Mouse (Mus musculus) granulocyte monocyte progenitor cell, adult 5-6 weeks (primary cell): ENCODE measurements at regions not wholly inside any gene's neighbourhood (a gene's known extent, or its start where the extent isn't known, plus 50 kb on each side); places are given as distances from the start of the nearest gene placed in this dataset.

Experiments
- ATAC-seq: replicated peaks from 2 replicates; pipeline ENCODE4 v1.8.0; 2016; ENCODE audit warnings: mild to moderate bottlenecking, moderate TSS enrichment, inconsistent platforms; ENCODE audit not compliant: poor library complexity, severe bottlenecking

GRCm38 (mm10) chr15:85658101-85658885 lies 76.0 kb upstream of the Wnt7b start:
- no peak for ATAC-seq

DNA sequence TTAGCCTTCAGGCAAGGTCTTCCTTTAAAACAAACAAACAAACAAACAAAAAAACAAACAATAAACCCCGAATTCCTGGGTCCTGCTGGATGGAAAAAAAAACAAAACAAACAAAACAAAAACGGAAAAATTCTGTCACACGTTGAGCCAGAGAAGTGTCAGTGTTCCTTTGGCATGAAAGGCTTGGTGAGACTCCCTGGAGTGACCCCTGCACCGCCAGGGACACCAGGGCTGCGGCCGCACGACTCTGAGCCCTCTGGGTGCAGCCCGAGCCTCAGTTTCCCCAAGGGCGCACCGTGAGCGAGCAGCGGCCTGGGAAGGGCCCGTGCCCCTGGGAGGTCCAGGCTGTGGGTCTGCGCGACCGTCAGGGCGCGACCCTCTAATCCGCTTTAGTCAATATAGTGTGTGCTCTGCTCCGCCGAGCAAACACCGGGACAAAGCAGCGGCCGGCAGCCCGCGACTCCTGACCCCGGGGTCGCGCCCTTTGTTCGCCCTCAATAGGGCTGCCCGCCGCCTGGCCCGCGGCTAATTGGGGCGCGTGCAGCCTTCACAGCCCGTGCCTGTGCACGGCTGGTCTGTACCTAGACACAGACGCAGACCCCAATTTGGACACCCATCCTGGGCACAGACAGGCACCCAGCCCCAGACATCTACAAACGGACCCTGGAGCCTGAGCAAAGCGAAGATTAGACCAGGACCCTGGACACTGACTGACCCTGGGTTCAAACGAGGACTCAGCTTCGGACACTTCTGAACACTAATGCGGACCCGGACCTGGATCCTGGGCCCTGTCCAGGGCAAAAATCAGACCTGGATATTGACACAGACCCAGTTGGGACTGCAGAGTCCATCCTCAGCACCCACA lies 74.0 kb upstream of the Ppara start:
- no peak for ATAC-seq

GRCm38 (mm10) chr15:85661393-85661690 lies 73.4 kb upstream of the Ppara start:
- no peak for ATAC-seq

DNA sequence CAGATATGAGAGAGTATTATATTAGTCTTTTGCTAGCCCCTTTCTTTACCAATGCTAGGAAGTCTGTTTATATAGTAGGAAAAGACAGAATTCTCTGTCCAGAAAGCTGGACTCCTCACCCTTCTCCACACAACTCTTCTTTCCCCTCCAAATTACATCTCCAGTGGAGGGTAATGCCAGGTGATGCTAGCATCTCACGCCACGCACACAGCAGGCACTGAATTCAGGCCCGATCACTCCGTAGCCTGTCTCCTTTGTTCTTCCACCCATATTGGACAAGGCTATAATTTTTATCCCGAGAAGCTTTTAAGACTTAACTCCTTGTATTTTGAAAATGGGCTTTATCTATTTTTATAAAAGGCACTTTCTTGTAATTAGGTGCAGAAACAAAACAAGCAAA lies 73.0 kb upstream of the Ppara start:
- no peak for ATAC-seq

DNA sequence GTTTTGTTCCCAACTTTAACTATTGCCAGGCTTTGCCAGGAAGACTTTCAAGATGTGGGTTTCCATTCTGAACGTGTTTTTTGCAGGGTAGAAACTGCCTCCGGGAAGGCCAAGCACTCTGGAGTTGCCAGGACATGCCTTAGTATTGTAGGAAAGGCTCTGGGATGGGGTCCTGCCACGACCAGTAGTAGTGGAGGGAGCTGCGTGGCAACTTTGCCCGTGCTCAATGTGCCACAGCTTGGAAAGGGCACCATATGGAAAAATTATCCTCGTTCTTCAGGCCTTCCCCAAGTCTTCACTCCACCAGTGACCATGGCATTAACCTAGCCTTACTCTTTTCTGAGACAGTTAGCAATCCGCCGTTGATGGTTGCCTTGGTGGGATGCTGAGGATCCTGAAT lies 72.5 kb upstream of the Ppara start:
- no peak for ATAC-seq

DNA sequence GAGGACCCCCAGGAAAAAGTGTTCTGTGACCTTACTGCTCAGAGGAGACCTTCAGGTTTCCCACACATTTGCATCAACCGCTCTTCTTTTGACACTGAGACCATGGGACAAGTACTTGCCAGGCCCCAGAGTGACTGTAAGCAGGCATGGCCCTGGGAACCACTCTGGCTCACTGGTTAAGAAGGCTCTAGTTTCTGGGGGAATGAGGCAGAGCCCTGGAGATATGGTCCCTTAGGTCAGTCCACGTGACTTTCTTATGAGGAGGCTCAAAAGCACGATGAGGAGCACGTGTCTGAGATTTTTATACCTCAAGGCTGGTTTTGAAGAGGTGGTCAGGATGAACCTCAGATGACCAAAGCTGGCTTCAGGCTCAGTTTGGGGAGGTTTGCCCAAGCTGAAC lies 72.1 kb upstream of the Ppara start:
- no peak for ATAC-seq

DNA sequence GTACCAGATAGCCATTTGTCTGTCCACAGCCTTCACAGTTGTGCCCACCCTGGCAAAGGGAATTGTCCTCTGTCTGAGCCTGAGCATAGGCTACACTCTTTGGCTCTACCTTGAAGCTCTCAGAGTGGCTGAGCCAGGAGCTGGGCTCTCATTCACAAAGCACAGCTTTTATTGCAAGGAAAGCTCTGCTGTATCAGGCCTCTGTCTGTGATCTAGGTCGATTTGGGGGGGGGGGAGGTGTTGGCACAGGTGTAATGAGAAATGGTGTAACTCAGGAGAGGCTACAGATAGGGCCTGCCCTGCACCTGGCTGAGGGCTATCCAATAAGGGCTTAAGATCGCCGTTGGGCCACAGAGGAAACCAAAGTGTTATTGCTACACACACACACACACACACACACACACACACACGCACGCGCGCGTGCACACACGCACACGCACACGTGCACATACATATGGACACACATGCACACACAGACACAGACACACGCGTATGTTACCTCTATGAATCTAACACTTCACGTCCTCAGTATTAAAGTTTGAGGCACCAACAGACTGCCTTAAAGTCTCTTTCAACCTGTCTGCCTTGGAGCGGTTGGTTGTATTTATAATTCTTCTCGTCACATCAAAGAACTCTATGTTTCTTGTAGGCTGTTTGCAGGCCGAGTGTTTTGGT lies 70.9 kb upstream of the Ppara start:
- ATAC-seq, result no peak

- ATAC-seq, result no peak
Observed at GRCm38 (mm10) chr15:85664432-85664828, 70.4 kb upstream of the Ppara start.

GRCm38 (mm10) chr15:85665181-85665821 lies 69.5 kb upstream of the Ppara start:
- no peak for ATAC-seq

- no peak for ATAC-seq
Observed at GRCm38 (mm10) chr15:85666496-85666895, 68.3 kb upstream of the Ppara start.

GRCm38 (mm10) chr15:85667381-85667791 lies 67.4 kb upstream of the Ppara start:
- no peak for ATAC-seq

DNA sequence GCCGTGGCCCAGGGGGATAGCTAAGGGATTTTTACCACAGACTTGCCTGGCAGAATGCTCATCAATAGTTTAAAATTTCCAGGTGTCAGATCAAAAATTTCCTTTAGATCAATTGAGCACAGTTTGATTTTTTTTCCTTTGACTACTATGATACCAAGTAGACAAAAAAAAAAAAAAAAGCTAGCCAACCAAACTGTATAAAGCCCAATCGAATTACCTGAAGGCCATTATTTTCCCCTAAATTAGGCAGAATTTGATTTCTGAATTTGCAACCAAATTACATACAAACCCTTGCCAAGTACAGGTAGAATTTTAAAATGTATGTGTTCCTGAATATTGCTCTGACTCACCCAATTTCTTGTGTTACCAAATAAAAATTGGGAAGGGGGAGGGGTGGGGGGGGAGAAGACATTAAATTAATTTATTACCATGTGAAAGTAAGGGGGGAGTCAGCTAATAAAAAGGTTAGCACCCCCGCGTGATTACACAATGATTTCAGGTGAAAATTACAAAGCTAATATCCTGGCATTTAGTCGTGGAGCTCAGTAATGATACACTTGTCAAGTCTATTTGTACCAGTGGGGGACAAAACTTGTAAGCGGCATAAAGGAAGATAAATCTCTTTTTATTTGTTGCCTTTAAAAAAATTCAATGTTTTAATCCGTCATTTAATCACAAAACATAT lies 66.7 kb upstream of the Ppara start:
- ATAC-seq, result no peak

DNA sequence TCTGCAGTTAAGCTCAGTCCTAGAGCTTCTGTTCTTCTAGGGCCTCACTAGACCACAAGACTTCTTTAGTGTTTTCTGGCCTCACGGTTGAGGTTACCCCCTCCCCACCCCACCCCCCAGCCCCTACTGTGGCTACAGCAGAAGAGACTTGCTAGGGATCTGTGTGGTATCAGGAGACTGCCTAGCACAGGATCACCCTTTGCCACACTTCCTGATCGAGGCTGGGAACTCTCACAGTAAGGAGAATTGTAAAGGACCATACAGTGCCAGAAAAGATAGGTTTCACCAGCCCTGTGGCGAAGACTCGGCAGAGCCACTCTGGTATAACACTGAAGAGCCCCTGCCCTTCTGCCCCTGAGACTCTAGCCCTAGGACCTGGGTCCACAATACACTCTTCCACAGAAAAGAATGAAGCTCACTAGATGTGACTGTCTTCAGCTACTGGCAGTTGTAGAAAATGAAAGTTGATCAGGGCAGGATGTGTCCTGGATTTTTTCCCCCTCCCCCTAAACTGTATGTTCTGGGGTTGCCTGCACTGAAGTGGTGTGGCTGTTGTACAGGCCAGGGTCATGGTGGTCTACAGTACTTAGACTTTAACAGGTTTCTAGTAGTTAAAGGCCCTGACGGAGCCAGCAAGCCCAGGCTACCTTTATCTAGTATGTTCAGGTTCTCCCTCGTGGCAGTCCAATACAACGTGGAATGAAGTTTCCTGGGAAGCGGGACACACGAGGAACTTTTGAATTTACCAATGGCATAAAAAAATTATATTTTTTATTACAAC lies 65.7 kb upstream of the Ppara start:
- 0 out of 2 replicates have a peak, but pooled peaks have one; percentile 12 for ATAC-seq

DNA sequence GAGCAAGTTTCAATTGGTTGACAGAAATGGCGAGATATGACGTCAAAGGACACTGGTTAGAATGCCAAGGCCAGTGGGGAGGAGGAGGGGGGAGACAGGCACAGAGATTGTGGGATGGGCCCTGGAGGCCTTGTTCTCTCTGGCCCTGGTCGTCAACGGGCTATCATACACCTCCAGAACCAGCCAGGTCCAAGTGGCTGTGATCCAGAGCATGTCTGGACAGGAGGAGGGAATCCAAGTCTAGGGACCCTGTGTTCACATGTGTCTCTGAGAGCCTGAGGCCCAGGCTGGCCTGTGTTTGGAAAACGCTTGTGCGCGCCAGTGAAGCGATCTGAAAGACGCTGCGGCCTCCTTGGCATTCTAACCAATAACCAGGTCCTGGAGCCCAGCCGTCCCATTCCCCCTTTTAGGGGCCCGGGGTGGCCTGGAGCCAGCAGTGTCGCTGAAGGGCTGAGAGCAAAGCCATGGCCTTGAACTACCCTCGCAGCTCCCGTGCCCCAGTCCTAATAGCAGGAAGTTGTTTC lies 65.1 kb upstream of the Ppara start:
- ATAC-seq, result peak; percentile 47

DNA sequence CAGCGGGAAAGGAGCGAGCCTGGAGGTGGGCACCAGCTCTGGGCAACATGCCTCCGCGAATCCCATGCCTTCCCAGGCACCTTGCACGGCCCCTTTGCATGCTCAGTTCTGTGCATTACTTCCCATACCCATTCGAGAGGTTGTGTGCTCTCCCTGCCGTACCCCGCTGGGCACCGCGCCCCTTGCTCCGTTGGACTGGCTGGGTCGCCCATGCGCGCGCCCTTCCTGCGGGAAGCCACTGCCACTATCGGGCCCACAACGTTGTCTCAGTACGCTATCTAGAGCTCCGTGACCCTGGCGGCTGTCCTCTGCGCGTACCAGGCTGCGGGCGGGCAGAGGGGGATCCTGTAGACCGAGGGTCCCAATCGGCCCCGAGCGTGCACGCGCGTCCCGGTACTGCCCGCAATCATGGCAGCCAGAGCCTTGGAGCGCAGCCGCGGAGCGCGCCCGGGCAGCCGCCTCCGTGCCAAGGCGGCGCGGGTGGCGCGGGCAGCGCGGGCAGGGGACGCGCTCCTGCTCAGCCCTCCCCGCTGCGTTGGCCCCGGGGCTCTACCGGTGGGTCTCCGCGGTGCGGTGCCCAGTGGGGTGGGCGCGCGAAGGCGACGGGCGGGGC lies 64.5 kb upstream of the Ppara start:
- peak; percentile 56 for ATAC-seq

DNA sequence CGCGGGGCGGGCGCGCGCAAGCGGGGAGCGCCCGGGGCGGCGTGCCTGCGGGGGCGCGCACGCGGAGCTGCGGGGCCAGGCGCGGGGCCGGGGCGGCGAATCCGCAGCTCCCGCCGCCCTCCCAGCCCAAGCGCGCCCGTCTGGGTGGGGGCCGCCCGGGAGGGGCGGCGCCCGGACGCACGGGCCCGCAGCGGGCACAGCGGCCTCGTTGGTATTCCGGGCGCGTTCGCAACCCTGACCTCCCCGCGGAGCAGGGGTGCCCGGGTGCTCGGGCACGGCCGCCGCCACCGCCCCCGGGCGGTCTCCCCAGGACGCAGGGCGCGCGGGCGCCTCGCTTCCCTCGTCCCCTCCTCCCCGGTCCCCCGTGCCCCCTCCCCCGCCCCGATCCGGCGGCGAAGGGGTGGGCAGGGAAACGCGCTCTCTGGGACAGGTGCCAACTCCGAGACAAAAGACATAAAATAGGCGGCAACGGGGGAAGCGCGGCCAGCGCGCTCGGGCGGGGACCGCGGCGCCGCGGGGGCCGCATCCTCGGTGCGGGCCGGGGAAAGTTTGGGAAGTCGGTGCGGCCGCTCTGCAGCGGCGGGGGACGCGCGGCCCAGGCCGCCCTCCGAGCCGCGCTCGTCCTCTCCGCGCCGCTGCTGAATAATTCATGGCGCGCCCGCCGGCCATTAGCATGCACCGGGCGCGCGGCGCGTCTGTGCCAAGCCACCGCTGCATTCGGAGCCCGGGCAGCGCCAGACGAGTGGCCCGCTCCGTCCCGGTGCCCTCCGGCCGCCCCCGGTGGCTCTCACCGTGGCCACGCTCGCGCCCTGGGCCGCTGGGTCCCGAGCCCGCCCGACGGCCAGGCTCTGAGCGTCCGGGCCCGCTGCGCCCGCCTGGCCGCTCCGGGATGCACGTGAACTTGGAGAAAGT lies 63.7 kb upstream of the Ppara start:
- ATAC-seq, result peak; percentile 13

DNA sequence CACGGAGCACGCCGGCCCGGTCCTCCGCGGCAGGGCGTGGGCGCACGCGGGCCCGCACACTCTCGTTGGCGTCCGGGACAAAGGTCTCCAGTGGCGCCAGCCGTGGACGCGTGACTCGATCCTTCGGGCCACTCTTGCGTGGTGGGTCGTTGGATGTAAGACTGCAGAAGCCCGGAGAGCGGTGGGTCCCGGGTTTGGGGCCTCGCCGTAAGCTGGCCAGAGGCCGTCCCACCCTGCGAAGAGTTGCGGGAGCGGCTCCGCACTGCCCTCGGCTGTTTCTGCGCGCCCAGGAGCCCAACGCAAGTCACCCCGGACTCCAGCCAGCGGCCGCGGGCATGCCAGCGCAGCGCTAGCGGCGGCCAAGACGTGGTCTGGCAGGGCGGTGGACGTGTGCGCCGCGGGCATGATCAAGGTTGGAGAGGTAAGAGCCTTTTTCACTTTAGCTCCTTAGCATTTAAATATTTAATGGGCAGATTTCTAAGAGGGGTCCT lies 63.0 kb upstream of the Ppara start:
- ATAC-seq, result peak; percentile 12; the same call in 1 of the 2 replicates

GRCm38 (mm10) chr15:85672376-85672775 lies 62.4 kb upstream of the Ppara start:
- no peak for ATAC-seq
